Mouse (Mus musculus) ovary, postnatal 10 days (tissue): ENCODE results near the gene Rab27a.
"Not testable (repeated sequence)": the region's sequence is repeated elsewhere in the genome, so short reads cannot be mapped to it uniquely, and the experiment has no call there.

Source experiments
- DNase-seq: peaks from one replicate; pipeline ENCODE4 v3.0.0; 2022; ENCODE audit warnings: low spot score

Rab27a gene

DNA sequence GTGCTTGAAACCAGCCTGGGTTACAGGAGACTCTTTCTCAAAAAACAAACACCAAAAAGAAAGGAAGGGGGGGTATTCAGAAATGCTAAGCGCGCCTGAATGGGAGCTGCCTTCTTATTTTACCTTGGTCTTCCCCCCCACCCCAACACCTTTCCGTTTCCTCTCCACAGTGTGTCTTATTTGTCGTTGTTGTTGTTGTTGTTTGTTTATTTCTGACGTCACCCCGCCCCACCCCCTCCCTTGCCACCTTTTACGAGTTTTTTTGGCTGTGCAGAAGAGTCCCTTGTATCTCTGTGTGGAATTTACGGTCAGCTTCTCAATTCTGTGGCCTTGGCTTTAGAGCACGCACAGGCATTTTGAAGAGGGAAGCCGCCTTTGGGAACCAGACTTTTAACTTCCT, 1.1 kb downstream of the Rab27a start:
- no peak for DNase-seq

DNA sequence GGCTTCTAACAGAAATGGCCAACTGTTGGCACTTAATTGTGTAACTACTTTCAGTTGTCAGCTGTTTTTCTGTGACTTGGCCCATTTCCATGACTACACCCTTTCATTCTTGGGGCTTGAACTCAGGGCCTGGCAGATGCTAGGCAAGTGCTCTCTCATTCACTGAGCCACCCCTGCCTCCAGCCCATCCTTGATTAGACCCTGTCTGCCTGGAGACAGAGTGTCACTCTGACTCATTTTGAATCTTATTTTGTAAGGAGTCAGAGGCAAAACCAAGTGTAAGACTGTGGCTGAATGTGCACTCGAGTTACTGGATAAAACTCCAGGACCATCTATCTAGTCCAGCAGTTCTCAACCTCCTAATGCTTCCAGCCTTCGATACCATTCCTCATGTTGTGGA, 3.3 kb downstream of the Rab27a start:
- DNase-seq: no peak

DNA sequence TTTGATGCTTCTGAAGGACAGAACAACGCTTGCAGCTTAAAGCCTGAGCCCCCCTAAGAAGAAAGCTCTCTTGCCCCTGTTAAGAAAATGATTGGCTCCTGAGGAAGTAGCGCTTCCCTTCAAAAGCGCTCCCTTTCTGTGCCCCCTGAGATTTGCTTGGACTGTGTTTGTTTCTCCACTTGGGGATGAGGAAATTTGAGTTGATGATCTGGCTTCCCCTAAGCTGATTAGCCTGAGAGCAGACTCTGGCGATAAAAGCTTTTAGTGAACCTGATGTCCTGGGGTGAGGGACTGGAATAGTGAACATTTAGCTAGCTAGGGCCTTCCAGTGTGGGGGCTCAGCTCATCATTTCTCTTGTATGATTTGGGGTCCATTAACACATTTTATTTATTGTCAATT, 4.3 kb downstream of the Rab27a start:
- no peak for DNase-seq

DNA sequence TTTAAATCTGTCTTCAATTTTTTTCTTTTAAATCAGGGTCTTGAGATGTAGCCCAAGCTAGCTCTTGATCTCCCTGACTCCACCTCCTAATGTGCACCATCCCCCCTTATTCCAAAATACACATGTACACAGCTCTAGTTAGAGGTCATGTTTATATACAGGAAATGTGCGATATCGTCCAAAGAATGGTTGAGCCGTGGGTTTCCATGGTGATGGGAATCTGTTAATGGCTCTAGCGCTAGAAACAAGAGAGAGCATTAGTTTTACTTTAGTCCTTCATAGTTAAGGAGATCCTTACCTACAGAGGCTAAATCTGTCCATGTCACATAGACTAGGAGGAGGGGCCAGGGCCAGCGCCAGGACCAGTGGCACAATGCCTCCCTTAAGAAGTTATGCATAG, 5.2 kb downstream of the Rab27a start:
- no peak for DNase-seq

DNA sequence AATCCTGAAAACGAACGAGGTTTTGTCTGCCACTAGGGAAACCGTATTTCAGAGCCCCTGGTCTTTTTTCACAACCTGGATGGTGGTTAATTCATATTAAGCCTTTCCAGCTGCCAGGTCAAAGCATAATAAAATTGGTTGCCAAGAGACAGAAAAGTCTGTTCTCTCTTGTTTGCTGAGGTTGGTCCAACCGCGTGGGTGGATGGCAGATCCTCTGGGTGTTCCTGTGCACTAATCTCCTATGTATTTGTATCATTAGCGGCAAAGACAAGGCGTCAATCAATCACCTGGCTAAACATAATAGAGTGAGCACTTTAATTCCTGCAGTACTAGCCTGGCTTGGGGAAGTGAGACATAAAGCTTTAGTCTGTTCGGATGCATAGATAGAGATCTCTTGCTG, 6.0 kb downstream of the Rab27a start:
- no peak for DNase-seq

DNA sequence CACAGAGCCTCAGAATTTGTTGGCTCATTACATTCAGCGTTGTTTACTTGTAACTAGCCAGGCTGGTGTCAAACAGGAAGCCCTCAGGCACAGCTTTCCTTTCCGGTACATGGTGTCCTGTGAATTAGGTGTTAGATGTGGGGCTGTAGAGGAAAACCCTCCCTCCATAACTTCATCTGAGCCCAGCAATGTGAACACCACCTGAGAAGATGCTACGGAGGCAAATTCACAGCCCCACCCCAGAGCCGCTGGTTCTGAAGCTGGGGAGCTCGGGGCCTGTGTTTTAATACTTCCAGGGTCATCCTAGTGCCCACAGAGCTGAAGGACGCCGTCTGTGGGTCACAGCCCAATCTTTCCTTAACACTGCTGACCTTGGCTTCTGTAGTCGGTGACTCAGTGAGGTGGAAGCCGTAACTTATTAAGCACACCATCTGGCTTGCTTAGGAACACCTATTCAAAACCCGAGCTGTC, 10.8 kb downstream of the Rab27a start:
- DNase-seq: no peak

DNA sequence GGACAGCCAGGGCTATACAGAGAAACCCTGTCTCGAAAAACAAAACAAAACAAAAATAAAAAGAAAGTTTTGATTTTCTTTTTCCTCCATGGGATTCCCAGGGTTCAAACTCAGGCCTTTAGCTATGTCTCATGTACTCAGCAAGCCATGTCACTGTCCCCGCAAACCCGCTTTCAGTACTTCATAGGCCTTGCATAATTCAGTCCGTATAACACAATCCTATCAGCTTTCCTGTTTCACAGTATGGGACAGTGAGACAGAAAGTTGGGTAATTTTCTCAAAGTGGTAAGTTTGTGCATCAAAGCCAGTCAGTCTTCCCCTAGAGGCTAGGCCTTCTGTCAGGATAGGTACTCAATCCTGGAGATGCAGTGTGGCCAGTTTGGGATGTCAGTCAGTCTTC, 14.6 kb downstream of the Rab27a start:
- no peak for DNase-seq

DNA sequence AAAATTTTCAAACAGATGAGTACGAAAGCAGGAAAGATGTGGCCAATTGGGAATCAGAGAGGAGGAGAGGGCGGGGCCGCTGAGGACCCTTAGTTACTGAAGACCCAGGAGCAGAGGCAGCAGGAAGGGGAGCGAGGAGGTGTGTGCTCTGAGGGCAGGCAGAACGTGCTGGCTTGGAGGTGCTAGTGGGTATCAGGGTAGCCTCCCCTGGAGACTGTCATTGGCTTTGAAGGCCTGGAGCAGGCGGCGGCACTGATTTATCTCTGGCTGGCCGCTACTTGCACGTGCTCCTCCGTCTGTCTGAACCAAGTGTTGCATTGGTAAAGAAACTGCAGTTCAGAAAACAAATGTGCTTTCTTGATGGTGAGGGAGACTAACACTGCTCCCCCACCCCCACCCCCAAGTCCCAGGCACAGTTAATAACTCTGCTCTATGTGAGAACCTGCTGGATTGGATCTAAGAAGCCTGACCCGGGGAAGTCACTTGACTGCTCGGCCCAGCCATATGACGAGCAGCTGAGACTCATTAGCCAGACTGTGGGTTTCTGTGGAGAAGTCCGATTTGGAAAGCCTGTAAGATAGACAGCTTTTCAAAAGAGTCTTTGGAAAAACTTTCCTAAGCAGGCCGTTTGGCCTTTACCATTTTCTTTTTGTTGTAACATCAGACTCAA, 19.1 kb downstream of the Rab27a start:
- DNase-seq: no peak

DNA sequence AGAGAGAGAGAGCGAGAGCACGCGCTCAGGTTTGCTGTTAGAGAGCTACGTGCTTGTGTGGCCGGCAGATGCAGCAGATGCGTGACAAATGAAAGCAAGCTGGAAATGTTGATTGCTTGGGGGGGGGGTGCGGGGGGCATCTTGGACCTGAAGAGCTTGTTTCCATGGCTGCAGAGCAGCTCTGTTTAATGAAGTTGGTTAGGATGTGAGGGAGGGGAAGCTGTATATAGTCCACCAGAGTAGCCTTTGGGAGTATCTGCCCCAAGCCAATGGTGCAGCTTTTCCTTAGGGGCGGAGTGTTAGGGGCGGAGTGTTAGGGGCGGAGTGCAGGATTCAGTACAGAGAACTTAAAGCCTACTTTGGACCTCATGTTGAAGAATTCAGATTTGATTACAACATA, 22.4 kb downstream of the Rab27a start:
- DNase-seq: no peak

DNA sequence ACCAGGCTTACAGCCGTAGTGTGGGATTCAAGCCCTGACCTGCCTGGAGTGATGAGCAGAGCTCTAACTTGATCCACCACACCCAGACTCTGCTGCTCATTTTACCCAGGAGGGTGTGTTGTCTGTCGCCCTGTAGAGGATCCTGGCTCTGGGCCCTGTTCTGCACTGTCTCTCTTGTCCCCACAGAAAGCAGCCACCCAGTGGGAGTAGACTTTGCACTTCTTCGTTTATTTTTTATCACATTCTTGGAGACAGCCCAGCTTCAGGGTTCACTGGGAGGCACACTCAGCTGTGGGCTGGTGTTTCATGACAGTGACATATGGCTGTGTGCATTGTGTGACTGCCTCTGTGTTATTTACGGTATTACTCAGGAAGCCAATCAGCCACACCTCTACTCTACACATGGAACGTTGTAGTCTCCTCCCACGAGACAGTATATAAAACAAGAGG, 23.6 kb downstream of the Rab27a start:
- DNase-seq: no peak

DNA sequence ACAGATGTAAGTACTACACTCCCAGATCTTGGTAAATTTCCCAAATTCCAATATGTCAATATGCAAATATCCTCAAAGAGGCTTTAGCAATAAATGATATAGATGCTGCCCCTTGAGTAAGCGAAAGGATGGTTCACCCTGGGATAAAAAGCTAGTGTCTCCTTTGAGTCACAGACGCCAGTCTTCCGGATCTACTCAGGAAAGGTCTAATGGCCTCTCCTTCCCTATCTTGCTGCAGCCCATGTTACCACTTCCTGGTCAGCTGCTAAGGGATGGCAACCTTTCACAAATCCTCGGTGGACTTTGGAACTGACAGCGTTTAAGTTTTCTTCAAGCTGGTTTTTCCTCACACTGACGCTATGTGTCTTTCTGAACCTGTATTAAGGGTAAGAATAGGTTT, 24.0 kb downstream of the Rab27a start:
- DNase-seq: no peak

DNA sequence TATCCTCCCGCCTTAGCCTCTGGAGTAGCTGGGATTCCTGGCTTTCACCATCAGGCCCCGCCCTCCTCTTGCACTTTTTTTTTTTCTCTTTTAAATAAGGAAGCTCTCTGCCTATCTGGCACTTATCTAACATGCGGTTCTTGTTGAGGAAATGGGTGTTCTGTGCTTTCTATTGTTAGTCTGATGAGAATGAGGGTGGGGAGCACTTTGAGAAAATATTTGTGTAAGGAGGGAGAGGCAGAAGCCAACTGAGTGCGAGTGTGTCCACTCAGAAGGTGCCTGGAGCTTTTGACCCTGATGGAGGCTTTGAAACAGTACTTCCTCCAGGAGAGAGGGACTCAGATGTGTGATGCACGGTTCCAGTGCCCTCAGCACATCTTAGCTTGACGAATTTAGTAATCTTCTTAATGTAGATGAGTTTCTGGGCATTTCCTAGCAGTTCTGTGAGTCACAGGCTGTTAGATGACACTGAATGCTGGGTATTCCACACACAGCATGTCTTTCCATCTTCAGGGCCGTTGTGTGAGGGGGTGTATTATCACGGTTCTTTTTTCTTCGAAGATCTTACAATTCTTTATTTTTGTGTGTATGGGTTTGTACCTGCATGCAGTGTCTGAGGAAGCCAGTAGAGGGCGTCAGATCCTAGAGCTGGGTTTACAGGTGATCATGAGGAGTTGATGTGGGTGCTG, 26.5 kb downstream of the Rab27a start:
- DNase-seq: no peak

DNA sequence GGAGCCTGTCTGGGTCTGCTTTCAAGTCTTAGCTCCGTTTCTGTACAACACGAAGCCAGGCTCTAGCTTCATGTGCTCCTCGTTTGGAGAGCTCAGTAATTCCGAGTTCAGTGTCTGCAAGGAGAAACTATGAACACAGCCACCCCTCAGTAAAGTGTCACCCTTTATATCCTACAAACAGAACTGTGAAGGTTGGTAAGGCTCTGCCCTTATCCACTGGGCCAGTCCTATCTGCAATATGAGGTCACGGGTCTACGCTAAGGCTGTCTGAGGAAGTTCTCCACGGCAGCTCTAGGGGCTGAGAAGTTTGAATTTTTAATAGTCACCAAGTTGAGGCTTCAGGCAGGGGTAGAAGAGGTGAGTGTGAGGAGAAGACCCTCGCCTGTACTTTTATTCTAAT, 27.8 kb downstream of the Rab27a start:
- DNase-seq: no peak

DNA sequence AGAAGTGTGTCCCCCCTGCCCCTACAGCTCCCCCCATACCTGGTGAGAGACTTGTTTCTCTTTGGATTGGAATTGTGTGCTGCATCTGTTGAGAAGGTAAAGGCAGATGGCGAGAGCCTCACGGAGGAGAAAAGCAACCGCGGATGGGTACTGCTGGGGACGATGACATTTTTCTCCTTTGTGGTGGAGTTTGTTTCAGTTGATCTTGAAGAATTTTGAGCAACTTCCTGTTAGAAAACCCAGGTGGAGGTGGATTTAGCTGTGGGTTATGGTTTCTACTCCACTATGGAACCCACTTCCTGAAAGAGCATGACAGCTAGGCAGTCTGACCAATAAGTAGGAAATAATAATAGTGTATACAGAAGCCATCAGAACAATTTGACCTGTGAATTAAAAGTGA, 28.5 kb downstream of the Rab27a start:
- no peak for DNase-seq

DNA sequence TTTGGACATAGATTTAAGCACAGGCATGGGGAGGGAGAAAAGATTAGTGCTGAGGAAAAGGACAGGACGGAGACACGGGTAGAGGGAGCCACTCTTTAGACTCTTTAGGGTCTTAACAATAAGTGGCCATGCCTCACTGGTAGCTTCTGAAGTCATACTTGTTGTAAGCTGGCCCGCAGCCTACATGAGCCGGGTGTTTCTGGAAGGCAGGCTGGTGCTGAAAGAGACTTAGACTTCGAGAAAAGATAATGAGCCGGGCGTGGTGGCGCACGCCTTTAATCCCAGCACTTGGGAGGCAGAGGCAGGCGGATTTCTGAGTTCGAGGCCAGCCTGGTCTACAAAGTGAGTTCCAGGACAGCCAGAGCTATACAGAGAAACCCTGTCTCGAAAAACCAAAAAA, 34.7 kb downstream of the Rab27a start:
- not testable (repeated sequence) for DNase-seq

DNA sequence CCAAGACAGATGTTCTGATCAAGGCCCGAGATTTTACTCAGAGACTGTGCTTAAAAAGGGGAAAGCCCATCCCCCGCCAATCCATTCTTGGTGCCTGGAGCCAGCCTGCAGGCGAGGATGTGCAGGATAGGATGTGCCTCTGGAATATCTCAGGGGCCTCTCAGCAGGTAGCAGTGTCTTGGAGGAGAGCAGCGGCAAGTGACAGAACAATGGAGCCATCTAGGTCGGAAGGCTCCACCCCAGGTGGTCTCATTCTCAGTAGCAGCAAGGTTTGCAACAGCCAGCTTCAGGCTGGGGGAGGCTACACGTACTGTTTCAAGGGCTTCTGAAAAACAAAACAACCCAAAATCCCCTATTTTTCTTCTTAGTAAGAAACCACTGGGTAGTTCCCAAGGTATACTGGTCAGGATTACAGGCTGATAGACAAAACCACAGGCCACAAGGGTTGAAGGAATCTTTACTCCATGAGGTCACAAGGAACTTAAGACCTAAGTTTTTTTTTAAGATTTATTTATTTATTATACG, 35.2 kb downstream of the Rab27a start:
- no peak for DNase-seq

DNA sequence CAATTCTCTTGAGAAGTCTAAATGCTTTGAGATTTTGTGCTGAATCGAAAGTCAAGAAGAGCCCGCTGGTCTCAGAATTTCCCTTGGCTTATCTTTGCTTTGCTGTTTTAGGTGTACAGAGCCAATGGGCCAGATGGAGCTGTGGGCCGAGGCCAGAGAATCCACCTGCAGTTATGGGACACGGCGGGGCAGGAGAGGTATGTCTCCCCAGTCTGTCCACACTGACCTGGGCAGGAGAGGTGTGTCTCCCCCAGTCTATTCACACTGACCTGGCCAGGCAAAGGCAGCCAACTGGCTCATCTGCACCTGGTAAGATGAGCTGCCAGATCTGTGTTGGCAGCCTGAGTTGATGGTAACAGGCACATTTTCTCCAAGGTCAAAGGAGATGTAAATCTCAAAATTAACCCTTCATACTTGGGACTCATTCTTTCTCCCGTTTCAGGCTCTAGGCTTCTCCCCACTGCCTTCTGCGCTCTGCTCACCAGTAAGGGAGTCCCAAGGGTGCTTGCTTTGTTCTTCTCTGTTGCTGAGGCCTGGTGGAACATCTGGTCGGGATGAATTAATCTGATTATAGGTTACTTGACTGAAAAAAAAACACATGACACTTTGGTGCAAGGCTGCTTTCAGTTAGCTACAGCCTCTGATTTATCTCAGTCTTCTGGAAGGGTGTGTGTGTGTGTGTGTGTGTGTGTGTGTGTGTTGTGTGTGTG, 37.8 kb downstream of the Rab27a start:
- DNase-seq: no peak

DNA sequence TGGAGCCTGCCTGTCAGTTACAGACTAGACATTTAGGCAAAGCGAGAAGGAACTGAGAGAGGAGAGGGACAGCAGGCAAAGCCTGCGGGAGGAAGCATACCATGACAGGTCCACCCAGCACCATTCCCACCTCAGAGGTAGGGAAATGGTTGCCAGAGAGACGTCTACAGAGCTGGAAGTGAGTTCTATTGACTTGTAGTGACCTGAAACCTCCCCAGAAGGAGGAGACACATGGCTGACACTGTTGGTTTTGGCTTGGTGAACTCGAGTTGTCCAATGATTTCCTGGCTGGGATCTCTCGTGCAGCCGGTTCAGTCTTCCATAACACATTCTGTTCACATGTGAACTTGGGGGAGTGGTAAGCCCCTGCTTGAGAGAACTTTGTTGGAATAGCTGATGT, 39.3 kb downstream of the Rab27a start:
- no peak for DNase-seq

DNA sequence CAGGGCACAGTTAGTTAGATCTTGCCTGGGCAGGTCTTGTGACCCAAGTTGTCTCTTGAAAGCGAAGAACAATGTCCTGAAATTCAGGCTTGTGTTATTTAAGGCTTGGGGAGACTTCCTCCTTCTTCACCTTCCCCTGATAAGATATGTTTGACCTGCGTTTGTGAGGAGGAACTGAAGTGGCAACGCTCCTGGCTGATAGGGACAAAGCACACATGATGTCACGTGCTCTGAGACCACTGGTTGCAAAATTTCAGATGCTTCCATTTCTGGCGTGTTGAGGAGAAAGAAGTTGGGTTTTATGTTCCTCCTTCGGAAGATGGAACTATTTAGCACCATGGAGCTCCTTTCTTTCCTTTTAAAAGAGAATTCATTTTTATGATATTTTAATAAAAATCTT, 41.2 kb downstream of the Rab27a start:
- no peak for DNase-seq

DNA sequence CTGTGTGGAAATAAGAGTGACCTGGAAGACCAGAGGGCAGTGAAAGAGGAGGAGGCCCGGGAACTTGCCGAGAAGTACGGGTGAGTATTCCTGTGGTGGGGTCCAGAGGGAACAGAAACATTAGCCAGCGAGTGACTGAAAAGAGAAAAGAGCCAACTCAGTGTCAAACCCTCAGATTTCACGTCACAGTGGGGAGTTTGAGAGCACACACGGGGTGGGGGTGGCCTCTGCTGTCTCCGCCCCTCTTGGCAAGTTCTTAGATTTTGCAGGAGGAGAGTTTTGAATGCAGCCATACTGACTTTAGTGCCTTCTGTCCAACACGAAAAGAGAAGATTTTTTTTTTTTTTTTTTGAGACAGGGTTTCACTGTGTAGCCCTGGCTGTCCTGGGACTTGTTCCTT, 42.5 kb downstream of the Rab27a start:
- no peak for DNase-seq

DNA sequence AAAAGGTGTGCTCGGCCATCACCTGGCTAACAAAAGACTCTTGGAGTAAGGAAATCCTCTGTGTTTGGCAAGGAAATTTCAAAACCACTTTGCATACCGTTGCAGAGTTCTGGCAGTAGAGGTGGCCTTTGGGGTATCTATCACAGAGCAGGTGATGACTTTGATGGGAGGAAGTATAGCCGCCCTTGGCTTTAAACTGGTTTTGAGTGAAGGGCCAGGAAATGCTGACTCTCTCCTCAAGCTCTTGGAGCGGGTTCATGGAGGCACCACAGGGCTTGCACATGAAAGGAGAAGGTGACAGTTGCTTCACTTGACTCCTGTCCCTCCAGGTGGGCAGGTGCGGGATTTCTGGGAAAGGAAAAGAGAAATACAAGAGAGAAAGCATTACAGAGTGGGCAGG, 42.9 kb downstream of the Rab27a start:
- no peak for DNase-seq

DNA sequence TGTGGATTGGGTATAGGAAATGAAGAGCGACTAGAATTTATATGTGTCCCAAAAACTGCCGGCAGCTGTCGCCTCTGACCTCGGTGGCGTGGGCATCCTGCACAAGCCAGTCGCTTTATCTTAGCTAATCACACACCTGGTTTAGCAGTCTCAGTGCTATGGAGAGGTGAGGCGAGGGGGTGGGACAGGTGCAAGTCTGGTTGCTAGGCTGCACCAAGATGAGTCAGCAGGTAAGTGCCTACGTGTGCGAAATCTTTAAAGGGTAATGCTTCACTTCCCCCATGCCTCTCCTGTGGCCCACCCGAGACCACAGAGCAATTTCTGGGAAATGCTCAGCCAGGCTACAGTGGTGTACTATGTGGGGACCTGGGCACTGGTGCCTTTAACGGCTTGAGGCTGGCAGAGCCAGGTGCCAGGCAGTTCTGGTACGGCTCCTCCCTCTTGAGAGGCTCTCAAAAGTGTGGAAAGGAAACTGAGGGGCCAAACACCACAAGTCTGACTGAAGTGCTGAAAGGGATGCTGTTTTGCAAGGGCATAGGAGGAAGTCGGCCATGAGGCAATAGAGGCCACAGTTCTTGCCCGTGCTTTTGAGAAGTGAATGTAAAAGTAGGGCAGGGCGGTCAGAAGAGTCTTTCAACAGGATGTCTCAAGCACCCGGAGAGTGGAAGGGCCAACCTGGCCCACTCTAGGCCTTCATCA, 44.7 kb downstream of the Rab27a start:
- DNase-seq: no peak
